In genomic region chr1:43506638-43507037, GRCm38 (mm10) we compare ENCODE assay signal across 21 mouse cellular contexts.
DNase-seq lines count a peak whose midpoint lies in the region; ATAC-seq lines count a peak whose summit lies in the region.
"Had no signal": no experiment of that assay in that cellular context is flagged by ENCODE, and none has a peak within 500 bp of the region (broad histone marks: within the 10 kb centered on the region; RNA-seq: fewer than 3 reads in every experiment).

No protein-coding gene starts in this region.

- H3K4me3 ChIP-seq in limb, embryonic 13.5 days, result no peak overlapping the region
- no peak overlapping the region for H3K4me3 ChIP-seq in limb, embryonic 10.5 days
- H3K4me3 ChIP-seq: embryonic facial prominence, embryonic 15.5 days; erythroblast, embryonic 14.5 days; forebrain, embryonic 10.5 days; forebrain, embryonic 15.5 days; heart, embryonic 12.5 days; hindbrain, embryonic 15.5 days had no signal

- no peaks in the 10 kb centered on the region for H3K27me3 ChIP-seq in limb, embryonic 13.5 days
- H3K27me3 ChIP-seq in limb, embryonic 10.5 days (ENCODE audit: low read depth, poor library complexity, severe bottlenecking), result no peaks in the 10 kb centered on the region
- H3K27me3 ChIP-seq: embryonic facial prominence, embryonic 15.5 days; forebrain, embryonic 15.5 days; heart, embryonic 12.5 days; hindbrain, embryonic 15.5 days; Patski had no signal

- WGBS in limb, embryonic 13.5 days, result 49% methylated on average over 3 of the region's 3 CpGs
- 91% methylated on average over 3 of the region's 3 CpGs for WGBS in limb, embryonic 10.5 days

- no peak overlapping the region for H3K9ac ChIP-seq in limb, embryonic 13.5 days
- H3K9ac ChIP-seq: embryonic facial prominence, embryonic 15.5 days; forebrain, embryonic 15.5 days; heart, embryonic 12.5 days; hindbrain, embryonic 15.5 days had no signal

- no peak for ATAC-seq in limb, embryonic 13.5 days (ENCODE audit: low FRiP score, low read depth)
- peak; percentile 47 to 51; a peak in 2 of 4 replicates for ATAC-seq in hematopoietic stem cell, adult 5-6 weeks (replicated peaks in 1 of 2; ENCODE audit: insufficient read depth in 1 of 2, low FRiP score in 2 of 2, low TSS enrichment in 1 of 2, low read depth in 1 of 2, poor library complexity in 2 of 2, severe bottlenecking in 2 of 2)
- ATAC-seq: activated CD4-positive, CD25-positive, alpha-beta regulatory T cell, adult 4 months; forebrain, embryonic 15.5 days; intestine, postnatal 0 days; Patski had no signal

- peaks cover 26% of the 10 kb centered on the region for H3K36me3 ChIP-seq in limb, embryonic 13.5 days
- H3K36me3 ChIP-seq in limb, embryonic 10.5 days, result peaks cover 30% of the 10 kb centered on the region

- DNase-seq in adrenal gland, adult (ENCODE audit: inconsistent age in 2 of 2, low spot score in 1 of 2), result peak; percentile 36 to 71
- DNase-seq in adrenal gland, postnatal 25 days, result no peak
- no peak for DNase-seq in limb, embryonic 10.5 days (ENCODE audit: low spot score)
- DNase-seq in thymus, postnatal 36 days, result no peak
- DNase-seq in thymus, postnatal 0 days (ENCODE audit: low spot score), result no peak
- DNase-seq: cerebellum, adult 2 months; cerebellum, postnatal 10 days; embryo, embryonic 11 days; gastrocnemius, postnatal 36 days; heart, adult 18-20 months had no signal

- no peaks in the 10 kb centered on the region for H3K9me3 ChIP-seq in limb, embryonic 13.5 days
- no peaks in the 10 kb centered on the region for H3K9me3 ChIP-seq in limb, embryonic 10.5 days (replicated peaks)
- H3K9me3 ChIP-seq: embryonic facial prominence, embryonic 15.5 days; forebrain, embryonic 10.5 days; forebrain, embryonic 15.5 days; hindbrain, embryonic 15.5 days had no signal

- H3K27ac ChIP-seq in limb, embryonic 13.5 days, result peak overlapping the region; percentile 39; the same call in 1 of the 2 replicates
- H3K27ac ChIP-seq in limb, embryonic 10.5 days, result no peak overlapping the region
- H3K27ac ChIP-seq: embryonic facial prominence, embryonic 15.5 days; forebrain, embryonic 10.5 days; forebrain, embryonic 15.5 days; hindbrain, embryonic 15.5 days had no signal

- H3K4me1 ChIP-seq in limb, embryonic 13.5 days, result peaks cover 52% of the 10 kb centered on the region
- peaks cover 25% of the 10 kb centered on the region for H3K4me1 ChIP-seq in limb, embryonic 10.5 days

- no peak overlapping the region for H3K4me2 ChIP-seq in limb, embryonic 13.5 days (replicated peaks)
- H3K4me2 ChIP-seq: embryonic facial prominence, embryonic 15.5 days; forebrain, embryonic 15.5 days; heart, embryonic 12.5 days; hindbrain, embryonic 15.5 days had no signal

Comparison
In these comparisons a context has a peak if more than half of its experiments do, and no peak if none do; other contexts are left out.
1. DNase-seq: peak in adrenal gland, adult (2 of 2); none in adrenal gland, postnatal 25 days (single experiment), limb, embryonic 10.5 days (single experiment), thymus, postnatal 36 days (0 of 2) and thymus, postnatal 0 days (single experiment).